Mouse (Mus musculus): ENCODE measurements around the gene Ttc7.

Gene Ttc7

GRCm38 (mm10) chr17:87343060-87343703 is 60.5 kb downstream of the Ttc7 start:
- DNase-seq: no peak

GRCm38 (mm10) chr17:87344441-87345251 is 62.0 kb downstream of the Ttc7 start:
- no peak for DNase-seq

- no peak for DNase-seq
These were observed 62.5 kb downstream of the Ttc7 start for GRCm38 (mm10) chr17:87345252-87345593.

GRCm38 (mm10) chr17:87348353-87348752 is 65.7 kb downstream of the Ttc7 start:
- DNase-seq: no peak

GRCm38 (mm10) chr17:87349069-87349468 is 66.4 kb downstream of the Ttc7 start:
- DNase-seq: no peak

GRCm38 (mm10) chr17:87349575-87349974 is 66.9 kb downstream of the Ttc7 start:
- peak; percentile 34 for DNase-seq

GRCm38 (mm10) chr17:87350471-87351240 is 68.0 kb downstream of the Ttc7 start:
- no peak for DNase-seq

- DNase-seq: peak; percentile 85
These were observed 68.8 kb downstream of the Ttc7 start for GRCm38 (mm10) chr17:87351241-87352105.

GRCm38 (mm10) chr17:87352106-87352897 is 69.6 kb downstream of the Ttc7 start:
- DNase-seq: peak; percentile 43

- no peak for DNase-seq
These were observed 70.2 kb downstream of the Ttc7 start for GRCm38 (mm10) chr17:87352898-87353225.

GRCm38 (mm10) chr17:87353745-87354320 is 71.1 kb downstream of the Ttc7 start:
- DNase-seq: no peak

GRCm38 (mm10) chr17:87355456-87355855 is 72.8 kb downstream of the Ttc7 start:
- DNase-seq: no peak

- DNase-seq: no peak
These were observed 73.6 kb downstream of the Ttc7 start for GRCm38 (mm10) chr17:87356261-87356660.

GRCm38 (mm10) chr17:87357506-87357905 is 74.8 kb downstream of the Ttc7 start:
- no peak for DNase-seq

GRCm38 (mm10) chr17:87361132-87361531 is 78.4 kb downstream of the Ttc7 start:
- no peak for DNase-seq

GRCm38 (mm10) chr17:87364108-87364507 is 81.4 kb downstream of the Ttc7 start:
- no peak for DNase-seq

GRCm38 (mm10) chr17:87365268-87365667 is 82.6 kb downstream of the Ttc7 start:
- no peak for DNase-seq

GRCm38 (mm10) chr17:87366520-87366919 is 83.8 kb downstream of the Ttc7 start:
- no peak for DNase-seq

- no peak for DNase-seq
These were observed 84.5 kb downstream of the Ttc7 start for GRCm38 (mm10) chr17:87367228-87367627.

- no peak for DNase-seq
These were observed 85.0 kb downstream of the Ttc7 start for GRCm38 (mm10) chr17:87367640-87368039.

- DNase-seq: no peak
These were observed 85.8 kb downstream of the Ttc7 start for GRCm38 (mm10) chr17:87368481-87368880.
